Mouse (Mus musculus) frontal cortex, adult 2 months (tissue): ENCODE results near the gene Il12b. TPM values are rescaled to one million over a fixed set of nuclear protein-coding genes. Genes with fewer than 3 reads are reported as not detected.
A peak's percentile ranks its signal among the peaks of the same experiment; 100 is the strongest.
"Not testable (repeated sequence)": the region's sequence is repeated elsewhere in the genome, so short reads cannot be mapped to it uniquely, and the experiment has no call there.

Experiments used
- DNase-seq, 2 experiments: peaks; one replicate each; pipeline ENCODE4 v3.0.0; 2022; ENCODE audit warnings: low spot score in 1 of 2; ENCODE audit errors: extremely low spot score in 1 of 2
- polyA plus RNA-seq: library from polyadenylated mRNA; depleted of rRNA; stranded (reverse); fragments of >200 nt; gene quantifications from 2 replicates; pipeline ENCODE4 v1.2.3, GENCODE M21; 2012

Gene Il12b
- polyA plus RNA-seq, 1 experiment = not detected

- peak in 1 of 2 experiments; percentile 9 for DNase-seq
Measured at GRCm38 (mm10) chr11:44408626-44409025, 8.8 kb downstream of the Il12b start.

- no peak for DNase-seq
Measured at GRCm38 (mm10) chr11:44410413-44410812, 10.6 kb downstream of the Il12b start.

GRCm38 (mm10) chr11:44412276-44412675 is 12.4 kb downstream of the Il12b start:
- no peak for DNase-seq

GRCm38 (mm10) chr11:44413371-44413770 is 13.5 kb downstream of the Il12b start:
- DNase-seq = no peak

GRCm38 (mm10) chr11:44414605-44415004 is 14.7 kb downstream of the Il12b start:
- no peak for DNase-seq

- DNase-seq = no peak
Measured at GRCm38 (mm10) chr11:44417403-44417802, 17.5 kb downstream of the Il12b start.

GRCm38 (mm10) chr11:44422337-44423111 is 22.7 kb downstream of the Il12b start:
- DNase-seq = no peak

GRCm38 (mm10) chr11:44423261-44423660 is 23.4 kb downstream of the Il12b start:
- no peak for DNase-seq

- no peak for DNase-seq
Measured at GRCm38 (mm10) chr11:44423955-44424354, 24.1 kb downstream of the Il12b start.

GRCm38 (mm10) chr11:44425006-44425405 is 25.1 kb downstream of the Il12b start:
- no peak for DNase-seq

GRCm38 (mm10) chr11:44425626-44426025 is 25.8 kb downstream of the Il12b start:
- no peak for DNase-seq

GRCm38 (mm10) chr11:44427951-44428350 is 28.1 kb downstream of the Il12b start:
- DNase-seq = no peak

- DNase-seq = no peak
Measured at GRCm38 (mm10) chr11:44430036-44430435, 30.2 kb downstream of the Il12b start.

GRCm38 (mm10) chr11:44437786-44438185 is 37.9 kb downstream of the Il12b start:
- no peak for DNase-seq

GRCm38 (mm10) chr11:44451046-44451445 is 51.2 kb downstream of the Il12b start:
- no peak for DNase-seq

GRCm38 (mm10) chr11:44452016-44452415 is 52.2 kb downstream of the Il12b start:
- not testable (repeated sequence) for DNase-seq

- peak; percentile 14 to 83 for DNase-seq
Measured at GRCm38 (mm10) chr11:44453423-44453822, 53.6 kb downstream of the Il12b start.

- no peak for DNase-seq
Measured at GRCm38 (mm10) chr11:44461493-44461892, 61.6 kb downstream of the Il12b start.
